Mouse (Mus musculus) left cerebral cortex, adult 2 months (tissue): ENCODE results near the gene Ruvbl1. TPM values are rescaled to one million over a fixed set of nuclear protein-coding genes. Genes with fewer than 3 reads are reported as not detected.

Source experiments
- DNase-seq, 2 experiments: peaks; one replicate each; pipeline ENCODE4 v3.0.0; 2021 to 2022; ENCODE audit warnings: low spot score in 2 of 2, mixed read lengths in 1 of 2; ENCODE audit errors: extremely low spot score in 1 of 2
- H3K27ac ChIP-seq: fragments of 200-600 bp; 2 replicates; pipeline ENCODE4 v1.8.1; 2022
- H3K4me3 ChIP-seq: fragments of 200-600 bp; 2 replicates; pipeline ENCODE4 v1.8.1; 2022
- CTCF ChIP-seq: fragments of 200-600 bp; IDR thresholded peaks from 2 replicates; pipeline ENCODE4 v1.8.1; 2022; ENCODE audit warnings: antibody characterized with exemption, mild to moderate bottlenecking, moderate library complexity
- intact Hi-C: fragments of 180-260 bp; cut with DNase I; formaldehyde crosslinking; loops from one replicate; pipeline ENCODE4 v1.15.1; 2025
- total RNA-seq, 2 experiments: library from RNA; stranded (reverse); gene quantifications; 2 replicates each; pipeline ENCODE4 v1.2.3; 2021

Gene Ruvbl1
- total RNA-seq, 2 experiments from 2014 or later: 38.6 to 39.3 TPM

DNA sequence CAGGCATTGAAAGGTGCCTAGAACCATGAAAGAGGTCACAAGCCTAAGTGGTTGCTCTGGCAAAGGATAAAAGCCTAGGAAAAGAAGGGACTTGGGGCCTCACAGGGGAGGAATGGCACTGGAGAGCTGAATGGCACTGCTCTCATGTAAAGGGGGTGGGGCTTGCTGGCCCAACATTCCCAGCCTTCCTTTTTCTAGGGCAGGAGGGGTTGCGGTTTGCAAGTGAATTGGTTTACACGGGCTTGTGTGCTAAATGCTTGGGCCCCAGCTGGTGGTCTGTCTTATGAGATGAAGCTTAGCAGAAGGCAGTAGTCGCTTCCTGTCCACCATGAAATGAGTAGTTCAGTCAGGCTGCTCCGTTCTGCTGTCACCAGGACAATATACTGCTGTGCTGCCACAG, 17.8 kb upstream of the Ruvbl1 start:
- no peak for DNase-seq
- Histone ChIP-seq H3K4me3 (no peak overlapping the region), H3K27ac (no peak overlapping the region)
- intact Hi-C loops: loop anchor here (5.0 kb wide), 1 partner anchor 250 kb away; no protein-coding TSS in a partner anchor
- no peak for TF ChIP-seq CTCF

DNA sequence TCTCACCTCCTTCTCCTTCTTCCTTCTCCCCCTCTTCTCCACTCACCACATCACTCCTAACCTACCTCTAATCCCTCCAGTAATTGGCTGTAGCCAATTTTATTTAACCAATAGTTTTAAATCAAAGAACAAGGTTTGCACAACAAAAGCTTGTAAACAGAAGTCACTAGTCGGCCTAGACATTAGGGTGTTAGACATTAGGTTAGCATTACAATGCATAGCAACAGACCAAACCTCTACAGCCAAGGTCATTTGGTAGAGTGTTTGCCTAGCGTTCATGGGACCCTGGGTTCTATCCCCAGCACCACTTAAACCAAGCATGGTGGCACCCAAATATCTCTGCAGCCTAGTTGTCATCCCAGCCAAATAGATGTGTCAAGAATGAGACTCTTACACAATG, 10.7 kb upstream of the Ruvbl1 start:
- intact Hi-C loops: no loop called here

DNA sequence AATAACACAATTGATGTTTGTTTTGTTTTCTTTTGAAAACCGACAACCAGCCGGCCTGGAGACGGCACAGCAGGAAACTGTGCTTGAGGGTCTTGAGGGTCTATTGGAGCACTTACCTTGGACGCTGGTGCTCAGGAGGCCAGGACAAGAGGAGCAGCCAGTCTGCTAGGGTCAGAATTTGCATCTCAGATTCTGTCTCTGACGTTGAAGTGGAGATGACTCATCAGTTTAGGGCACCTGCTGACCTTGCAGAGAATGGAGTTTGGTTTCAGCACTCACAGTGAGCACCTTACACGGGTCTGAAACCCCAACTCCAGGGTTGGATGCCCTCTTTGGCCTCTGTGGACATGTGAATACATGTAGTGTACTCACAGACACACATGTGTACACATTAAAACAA, 4.7 kb downstream of the Ruvbl1 start:
- Histone ChIP-seq H3K27ac (no peak overlapping the region), H3K4me3 (no peak overlapping the region)
- no peak for TF ChIP-seq CTCF
- intact Hi-C loops: no loop called here
- no peak for DNase-seq

More for the DNA sequence above, 10.7 kb upstream of the Ruvbl1 start:
- no peak for TF ChIP-seq CTCF
- DNase-seq: no peak
- H3K4me3 ChIP-seq: no peak overlapping the region
- H3K27ac ChIP-seq: no peak overlapping the region

DNA sequence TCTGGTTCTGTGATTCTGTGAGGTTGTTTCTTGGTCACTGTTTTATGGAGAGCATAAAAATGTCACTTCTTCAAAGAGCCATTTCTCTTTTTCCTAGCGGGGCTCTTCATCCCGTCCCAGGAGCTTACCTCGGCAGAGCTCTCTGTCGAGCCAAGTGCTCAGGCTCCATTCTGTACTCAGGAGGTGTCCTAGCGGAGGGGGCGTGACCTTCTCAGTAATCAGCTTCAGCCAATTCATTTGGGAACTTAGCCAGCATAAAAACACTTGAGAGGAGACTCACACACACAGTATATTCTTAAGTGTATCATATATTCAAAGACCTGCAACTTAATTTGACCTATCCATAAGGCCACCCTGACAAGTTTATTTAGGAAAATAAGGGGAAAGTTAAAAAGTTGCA, 15.2 kb downstream of the Ruvbl1 start:
- TF ChIP-seq CTCF: no peak
- no peak overlapping the region for H3K4me3 ChIP-seq
- intact Hi-C loops: no loop called here
- H3K27ac ChIP-seq: no peak overlapping the region
- no peak for DNase-seq

DNA sequence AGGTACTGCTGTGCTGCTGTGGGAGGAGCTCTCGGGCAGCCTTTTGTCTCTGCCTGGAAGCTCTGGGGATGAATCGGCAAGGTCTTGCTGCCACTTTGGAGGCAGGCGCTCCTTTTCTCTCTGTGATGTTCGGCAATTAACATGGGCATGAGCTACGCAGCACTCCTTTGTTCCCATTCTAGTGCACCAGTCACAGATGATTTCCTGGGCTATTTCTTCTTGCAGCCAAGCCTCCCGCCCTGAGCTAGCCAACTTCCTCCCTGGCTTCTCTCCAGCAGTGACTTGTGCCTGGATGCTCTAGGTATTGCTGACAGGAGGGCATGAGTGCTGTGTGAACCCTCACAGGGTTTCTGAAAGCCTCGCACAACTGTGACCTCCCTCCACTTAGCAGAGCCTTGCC, 17.9 kb downstream of the Ruvbl1 start:
- Histone ChIP-seq H3K27ac (no peak overlapping the region), H3K4me3 (no peak overlapping the region)
- TF ChIP-seq CTCF: no peak
- intact Hi-C loops: no loop called here
- no peak for DNase-seq

DNA sequence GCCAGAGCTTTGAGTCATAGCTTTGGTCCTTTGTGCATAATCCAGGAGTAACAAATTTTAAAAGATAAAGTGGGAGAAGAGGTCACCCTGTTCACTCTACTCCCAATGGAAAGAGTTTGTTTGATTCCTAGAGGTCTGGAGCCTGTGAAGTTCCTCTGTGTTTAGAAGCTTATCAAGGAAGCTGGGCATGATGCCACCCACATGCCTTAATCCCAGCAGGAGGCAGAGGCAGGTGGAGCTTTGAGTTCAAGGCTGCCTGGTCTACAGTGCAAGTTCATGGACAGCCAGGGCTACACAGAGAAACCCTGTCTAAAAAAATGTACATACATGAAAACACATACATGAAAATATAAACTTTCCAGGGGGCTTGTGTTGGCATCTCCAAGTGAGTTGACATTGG, 18.7 kb downstream of the Ruvbl1 start:
- TF ChIP-seq CTCF: no peak

DNA sequence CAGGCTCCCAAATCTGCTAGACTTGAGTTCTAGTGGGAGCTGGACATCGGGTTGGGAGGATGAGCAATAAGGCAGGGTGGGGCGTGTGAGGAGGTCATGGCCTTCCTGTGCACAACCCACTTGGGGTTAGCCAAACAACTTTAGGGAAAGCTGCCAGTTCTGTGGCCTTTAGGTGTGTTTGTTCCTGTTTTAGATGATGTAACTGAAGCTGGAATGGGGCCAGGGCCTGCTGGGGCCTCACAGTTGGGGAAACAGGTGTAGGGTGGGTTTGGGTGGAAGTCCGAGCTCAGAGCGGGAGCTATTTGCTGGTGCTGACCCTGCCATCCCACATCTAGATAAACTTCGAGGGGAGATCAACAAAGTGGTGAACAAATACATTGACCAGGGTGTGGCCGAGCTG, 20.2 kb downstream of the Ruvbl1 start:
- intact Hi-C loops: loop anchor here (5.0 kb wide), 2 partner anchors 298 to 373 kb away; no protein-coding TSS in a partner anchor
- Histone ChIP-seq H3K27ac (no peak overlapping the region), H3K4me3 (no peak overlapping the region)
- DNase-seq: no peak
- no peak for TF ChIP-seq CTCF

More for the DNA sequence above, 18.7 kb downstream of the Ruvbl1 start:
- DNase-seq: no peak
- intact Hi-C loops: no loop called here
- Histone ChIP-seq H3K27ac (no peak overlapping the region), H3K4me3 (no peak overlapping the region)

DNA sequence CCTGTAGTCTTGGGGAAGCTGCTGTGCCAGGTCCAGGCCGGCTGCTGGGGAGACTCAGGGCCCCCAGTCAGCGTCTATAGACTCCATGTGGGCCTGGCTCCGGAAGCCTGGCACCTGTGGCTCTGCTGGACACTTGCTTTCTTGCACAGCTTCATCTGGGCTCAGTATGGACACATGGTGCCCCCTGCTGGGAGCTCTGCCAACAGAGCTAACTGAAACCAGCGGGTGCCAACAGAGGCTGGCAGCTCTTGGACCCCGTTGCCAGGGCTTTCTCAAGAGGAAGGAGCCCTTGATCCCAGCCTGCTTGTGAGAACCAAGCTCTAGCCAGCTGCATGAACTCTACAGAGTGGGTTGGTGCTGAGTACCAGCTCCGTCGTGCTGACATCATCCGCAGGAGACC, 21.7 kb downstream of the Ruvbl1 start:
- TF ChIP-seq CTCF: peak; percentile 54
- H3K27ac ChIP-seq: no peak overlapping the region
- peak; percentile 67 to 72 for DNase-seq
- H3K4me3 ChIP-seq: no peak overlapping the region
- intact Hi-C loops: loop anchor here (5.0 kb wide), 2 partner anchors 300 to 375 kb away; no protein-coding TSS in a partner anchor

DNA sequence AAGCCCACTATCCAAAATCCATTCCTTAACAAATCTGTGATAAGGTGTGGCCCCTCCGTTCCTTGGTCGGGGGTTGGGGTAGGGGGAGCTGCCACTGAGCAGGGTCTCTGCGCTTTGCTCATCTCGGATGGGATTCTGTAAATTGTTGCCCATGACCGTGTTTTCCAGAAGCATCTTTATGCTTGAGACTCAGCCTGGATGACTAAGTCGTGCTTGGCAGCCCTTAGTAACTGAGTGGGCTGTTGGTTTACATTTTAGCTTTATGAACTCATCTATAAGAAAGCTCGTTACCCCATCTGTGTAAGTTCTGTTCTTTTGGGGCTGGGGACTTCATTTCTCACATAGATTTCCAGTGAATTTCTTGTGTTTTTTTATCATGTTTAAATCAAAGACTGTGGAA, 23.8 kb downstream of the Ruvbl1 start:
- intact Hi-C loops: loop anchor here (5.0 kb wide), 2 partner anchors 302 to 377 kb away; no protein-coding TSS in a partner anchor
- H3K27ac ChIP-seq: peak overlapping the region; percentile 67
- no peak overlapping the region for H3K4me3 ChIP-seq
- peak in 1 of 2 experiments; percentile 30 for DNase-seq
- no peak for TF ChIP-seq CTCF

DNA sequence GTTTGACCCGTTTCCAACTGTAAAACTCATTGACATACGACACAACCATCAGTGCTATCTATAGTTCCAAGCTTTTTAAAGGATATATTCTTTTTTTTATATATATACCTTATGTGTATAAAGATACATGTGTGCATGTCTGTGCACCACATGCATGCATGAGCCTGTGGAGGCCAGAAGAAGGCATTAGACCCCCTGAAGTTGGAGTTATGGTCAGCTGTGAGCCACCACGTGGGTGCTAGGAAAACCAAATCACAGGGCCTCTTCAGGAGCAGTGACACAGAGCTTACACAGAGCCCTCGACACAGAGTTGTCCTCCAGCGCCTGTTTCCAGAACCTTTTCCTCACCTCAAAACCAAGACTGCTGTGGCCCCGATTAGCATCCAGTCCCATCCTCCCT, 24.6 kb downstream of the Ruvbl1 start:
- no peak for DNase-seq
- TF ChIP-seq CTCF: no peak
- no peak overlapping the region for H3K27ac ChIP-seq
- intact Hi-C loops: loop anchor here (5.0 kb wide), 2 partner anchors 303 to 378 kb away; no protein-coding TSS in a partner anchor
- no peak overlapping the region for H3K4me3 ChIP-seq

DNA sequence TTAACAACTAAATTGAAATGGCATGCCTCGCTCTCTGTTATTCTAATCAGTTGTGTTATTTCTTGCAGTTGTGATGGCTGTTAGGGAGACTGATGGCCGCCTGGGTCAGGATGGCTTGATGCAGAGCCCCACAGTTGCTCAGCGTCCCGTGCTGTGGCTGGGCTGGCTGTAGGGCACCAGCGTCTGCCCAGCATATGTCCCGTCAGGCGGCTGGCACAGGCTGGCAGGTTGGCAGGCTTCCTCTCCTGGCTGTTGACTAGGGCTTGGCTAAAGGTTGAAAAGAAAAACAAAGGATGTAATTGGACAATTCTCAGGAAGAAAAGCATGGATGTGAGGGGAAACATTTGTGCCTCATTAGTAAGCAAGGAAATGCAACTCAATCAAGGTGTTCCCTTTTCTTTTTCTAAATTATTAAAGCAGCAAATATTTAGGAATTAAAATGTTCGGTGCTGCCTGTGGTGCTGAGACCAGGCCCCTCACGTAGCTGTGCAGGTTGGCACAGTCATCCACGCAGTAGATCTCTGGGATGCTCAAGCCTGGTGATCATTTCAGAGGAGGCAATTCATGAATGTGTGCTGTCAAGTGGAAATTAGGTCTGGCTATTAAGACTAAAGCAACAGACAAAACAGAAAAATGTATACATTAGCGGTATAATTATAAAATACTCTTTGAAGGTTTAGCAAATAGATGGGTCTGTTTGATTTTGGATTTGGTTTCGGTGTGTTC, 25.6 kb downstream of the Ruvbl1 start:
- H3K27ac ChIP-seq: no peak overlapping the region
- intact Hi-C loops: no loop called here
- no peak for TF ChIP-seq CTCF
- H3K4me3 ChIP-seq: no peak overlapping the region
- peak in 1 of 2 experiments; percentile 51 for DNase-seq

DNA sequence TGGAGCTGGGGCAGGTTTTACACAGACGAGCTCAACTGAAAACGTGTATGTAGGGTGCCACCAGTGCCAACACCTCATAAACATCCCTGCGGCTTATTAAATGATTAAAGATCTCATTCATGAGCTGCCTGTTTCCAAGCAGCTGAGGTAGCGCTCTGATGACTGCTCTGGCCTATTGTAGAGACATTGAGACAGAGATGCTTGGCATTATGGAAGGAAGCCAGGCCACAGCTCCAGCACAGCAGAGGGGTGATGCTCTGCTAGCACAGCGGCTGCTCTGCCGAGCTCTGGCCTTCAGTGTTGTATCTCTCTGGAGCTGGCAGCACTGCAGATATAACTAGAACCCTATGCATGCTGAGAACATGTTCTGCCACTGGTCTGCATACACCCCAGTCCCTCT, 28.5 kb downstream of the Ruvbl1 start:
- intact Hi-C loops: no loop called here
- DNase-seq: no peak
- no peak overlapping the region for H3K4me3 ChIP-seq
- TF ChIP-seq CTCF: no peak
- no peak overlapping the region for H3K27ac ChIP-seq
